Mouse (Mus musculus): ENCODE results near the gene Cxcr1.

DNA sequence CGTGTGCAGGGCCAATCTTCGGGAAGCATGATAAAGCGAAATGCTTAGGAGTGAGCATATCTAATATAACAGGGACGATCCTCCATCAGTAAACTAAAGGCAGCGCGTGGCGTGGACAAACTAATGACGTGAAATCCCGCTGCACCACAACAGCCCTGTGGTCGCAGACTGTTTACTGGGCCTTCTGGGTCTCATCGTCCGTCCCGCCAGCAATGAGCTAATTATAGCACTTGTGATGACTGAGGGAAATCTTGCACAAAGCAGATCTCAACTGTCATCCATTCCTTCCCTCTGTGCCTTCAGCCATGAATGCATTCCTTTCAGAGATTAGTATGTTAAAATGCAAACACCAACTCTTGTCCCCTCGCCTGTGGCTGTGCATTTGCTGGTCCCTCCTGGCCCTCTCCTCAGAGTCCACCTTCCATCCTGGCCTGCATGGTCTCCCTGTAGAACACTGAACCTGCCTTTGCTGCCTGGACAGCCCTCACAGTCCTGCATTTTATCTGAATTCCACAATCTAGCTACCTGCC lies 38.0 kb downstream of the Cxcr1 start:
- no peak for TF ChIP-seq GATA1 (IDR thresholded peaks at IDR 0.05; ENCODE audit: low read length)
- TF ChIP-seq TAL1 (IDR thresholded peaks at IDR 0.05; ENCODE audit: low read length) = no peak

Measured in erythroblast, embryonic 14.5 days (primary cell).